Mouse (Mus musculus): Measurements from ENCODE around the gene Lhfp. TPM values are rescaled to one million over a fixed set of nuclear protein-coding genes. Genes with fewer than 3 reads are reported as not detected.
"Not testable (repeated sequence)": the region's sequence is repeated elsewhere in the genome, so short reads cannot be mapped to it uniquely, and the experiment has no call there.

Lhfp gene
- polyA plus RNA-seq, 1 experiment from 2014 or later: 0.24 TPM

GRCm38 (mm10) chr3:53247102-53247501 is 205.8 kb downstream of the Lhfp start:
- H3K36me3 ChIP-seq (ENCODE audit: inconsistent target): no peaks in the 10 kb centered on the region
- 73% methylated on average over 3 of the region's 3 CpGs for WGBS (ENCODE audit: missing documents)
- no peak overlapping the region for H3K27ac ChIP-seq

DNA sequence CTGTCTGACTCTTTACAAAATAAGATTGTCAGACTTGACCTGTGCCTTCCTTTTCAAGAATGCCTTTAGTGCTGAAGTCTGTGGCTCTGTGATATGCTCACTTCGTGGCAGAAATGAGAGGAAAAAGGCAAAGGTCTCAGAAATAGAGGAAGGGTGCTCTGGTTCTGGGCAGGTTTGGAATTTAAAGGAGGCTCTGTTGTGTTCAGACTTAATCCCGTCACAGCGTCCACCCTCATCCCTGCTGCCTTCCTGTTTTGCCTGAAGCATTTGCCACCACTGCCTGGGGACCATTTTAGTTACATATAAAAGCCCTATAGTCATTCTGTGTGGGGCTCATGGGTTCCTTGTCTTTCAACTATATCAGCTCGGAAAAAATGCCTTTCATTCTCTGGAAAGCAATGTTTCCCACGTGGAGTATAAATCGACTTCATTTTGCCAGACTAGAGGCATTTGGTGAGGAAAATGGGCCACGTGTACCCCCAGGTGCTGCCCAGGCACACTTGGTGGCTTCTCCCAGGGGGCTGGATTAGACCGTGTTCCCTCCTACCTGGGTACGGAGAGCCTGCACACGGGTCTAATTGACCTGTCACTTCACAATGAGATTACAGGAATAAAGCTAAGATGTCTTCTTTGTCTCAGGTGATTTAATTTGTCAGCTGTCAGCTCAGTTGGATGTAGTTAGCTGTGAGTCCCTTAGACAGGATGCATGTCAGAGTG is 207.0 kb downstream of the Lhfp start:
- no peak overlapping the region for H3K4me3 ChIP-seq (ENCODE audit: inconsistent target)
- WGBS (ENCODE audit: missing documents): 65% methylated on average over 10 of the region's 10 CpGs
- H3K79me2 ChIP-seq (ENCODE audit: inconsistent target): no peaks in the 10 kb centered on the region
- H3K27ac ChIP-seq: no peak overlapping the region
- no peaks in the 10 kb centered on the region for H3K36me3 ChIP-seq (ENCODE audit: inconsistent target)

More at GRCm38 (mm10) chr3:53247102-53247501, 205.8 kb downstream of the Lhfp start:
- H3K4me3 ChIP-seq (ENCODE audit: inconsistent target): no peak overlapping the region
- H3K79me2 ChIP-seq (ENCODE audit: inconsistent target): no peaks in the 10 kb centered on the region

- H3K4me3 ChIP-seq (ENCODE audit: inconsistent target): no peak overlapping the region
Observed at GRCm38 (mm10) chr3:53252556-53252955, 211.2 kb downstream of the Lhfp start.

DNA sequence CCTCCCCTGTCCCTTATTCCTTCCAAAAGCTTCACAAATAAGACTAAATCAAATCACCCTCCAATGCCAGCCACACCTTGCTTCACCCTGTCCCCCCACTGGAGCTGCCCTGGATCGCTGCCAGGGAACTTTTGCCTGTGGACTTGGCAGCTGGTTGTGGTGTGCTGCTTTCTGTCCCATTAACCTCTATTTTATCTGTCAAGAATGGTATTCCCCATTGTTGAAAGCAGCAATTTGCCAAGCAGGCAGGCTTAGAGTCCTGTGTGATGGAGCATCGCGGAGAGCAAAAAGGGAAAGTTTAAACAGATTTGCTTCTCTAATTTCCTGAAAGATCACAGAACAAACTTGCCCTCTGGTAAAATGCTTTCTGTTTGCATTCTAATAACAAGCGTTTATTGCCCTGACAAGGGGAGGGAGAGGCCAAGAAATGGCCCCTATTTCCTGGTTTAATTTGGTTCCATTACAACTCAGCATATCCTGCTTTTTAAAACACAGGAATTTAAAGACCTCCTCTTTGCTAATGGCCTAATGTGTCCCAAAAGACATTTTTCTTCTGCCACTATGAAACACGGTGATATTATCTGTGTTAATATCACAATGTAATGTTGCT is 212.0 kb downstream of the Lhfp start:
- Histone ChIP-seq H3K4me3 (ENCODE audit: inconsistent target) (no peak overlapping the region), H3K27ac (no peak overlapping the region), H3K36me3 (ENCODE audit: inconsistent target) (no peaks in the 10 kb centered on the region), H3K79me2 (ENCODE audit: inconsistent target) (no peaks in the 10 kb centered on the region)
- WGBS (ENCODE audit: missing documents): 57% methylated on average over 5 of the region's 5 CpGs

More at GRCm38 (mm10) chr3:53252556-53252955, 211.2 kb downstream of the Lhfp start:
- Histone ChIP-seq H3K36me3 (ENCODE audit: inconsistent target) (no peaks in the 10 kb centered on the region), H3K27ac (no peak overlapping the region), H3K79me2 (ENCODE audit: inconsistent target) (no peaks in the 10 kb centered on the region)
- 92% methylated on average over 5 of the region's 5 CpGs for WGBS (ENCODE audit: missing documents)

GRCm38 (mm10) chr3:53258657-53259158 is 217.4 kb downstream of the Lhfp start:
- Histone ChIP-seq H3K36me3 (ENCODE audit: inconsistent target) (no peaks in the 10 kb centered on the region), H3K27ac (no peak overlapping the region), H3K79me2 (ENCODE audit: inconsistent target) (no peaks in the 10 kb centered on the region), H3K4me3 (ENCODE audit: inconsistent target) (no peak overlapping the region)
- 23% methylated on average over 7 of the region's 7 CpGs for WGBS (ENCODE audit: missing documents)

- Histone ChIP-seq H3K36me3 (ENCODE audit: inconsistent target) (no peaks in the 10 kb centered on the region), H3K79me2 (ENCODE audit: inconsistent target) (no peaks in the 10 kb centered on the region), H3K4me3 (ENCODE audit: inconsistent target) (no peak overlapping the region), H3K27ac (no peak overlapping the region)
- 83% methylated on average over 6 of the region's 6 CpGs for WGBS (ENCODE audit: missing documents)
Observed at GRCm38 (mm10) chr3:53266116-53266515, 224.8 kb downstream of the Lhfp start.

GRCm38 (mm10) chr3:53267046-53267445 is 225.7 kb downstream of the Lhfp start:
- H3K4me3 ChIP-seq (ENCODE audit: inconsistent target): no peak overlapping the region
- 87% methylated on average over 3 of the region's 3 CpGs for WGBS (ENCODE audit: missing documents)
- no peaks in the 10 kb centered on the region for H3K79me2 ChIP-seq (ENCODE audit: inconsistent target)
- no peak overlapping the region for H3K27ac ChIP-seq
- H3K36me3 ChIP-seq (ENCODE audit: inconsistent target): no peaks in the 10 kb centered on the region

GRCm38 (mm10) chr3:53273220-53273619 is 231.9 kb downstream of the Lhfp start:
- 91% methylated on average over 3 of the region's 3 CpGs for WGBS (ENCODE audit: missing documents)

DNA sequence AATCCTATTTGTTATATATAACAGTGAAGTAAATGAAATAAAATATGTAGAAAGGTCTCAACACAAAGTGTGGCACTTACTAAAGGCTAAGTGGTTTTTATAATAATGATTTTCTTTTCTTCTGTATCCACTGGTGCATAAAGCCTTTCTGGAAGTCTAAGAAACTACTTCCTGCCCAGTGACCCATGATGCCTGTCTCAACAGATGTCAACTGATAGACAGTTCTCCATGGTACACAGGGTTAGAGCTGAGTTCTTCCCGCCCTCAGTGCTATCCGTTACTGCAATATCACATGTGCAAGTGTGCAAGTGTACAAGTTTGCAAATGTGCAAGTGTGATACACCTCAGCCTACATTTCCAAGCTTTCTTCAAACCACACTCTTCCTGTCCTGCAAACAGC is 236.7 kb downstream of the Lhfp start:
- H3K4me3 ChIP-seq (ENCODE audit: inconsistent target): no peak overlapping the region
- 76% methylated on average over 2 of the region's 2 CpGs for WGBS (ENCODE audit: missing documents)
- H3K27ac ChIP-seq: no peak overlapping the region
- H3K36me3 ChIP-seq (ENCODE audit: inconsistent target): no peaks in the 10 kb centered on the region
- no peaks in the 10 kb centered on the region for H3K79me2 ChIP-seq (ENCODE audit: inconsistent target)

More at GRCm38 (mm10) chr3:53273220-53273619, 231.9 kb downstream of the Lhfp start:
- no peak overlapping the region for H3K4me3 ChIP-seq (ENCODE audit: inconsistent target)
- H3K36me3 ChIP-seq (ENCODE audit: inconsistent target): no peaks in the 10 kb centered on the region
- H3K27ac ChIP-seq: no peak overlapping the region
- H3K79me2 ChIP-seq (ENCODE audit: inconsistent target): no peaks in the 10 kb centered on the region

- not testable (repeated sequence) for H3K4me3 ChIP-seq (ENCODE audit: inconsistent target); H3K79me2 ChIP-seq (ENCODE audit: inconsistent target); H3K36me3 ChIP-seq (ENCODE audit: inconsistent target); H3K27ac ChIP-seq
- 53% methylated on average over 1 of the region's 3 CpGs for WGBS (ENCODE audit: missing documents)
Observed at GRCm38 (mm10) chr3:53282005-53282404, 240.7 kb downstream of the Lhfp start.

DNA sequence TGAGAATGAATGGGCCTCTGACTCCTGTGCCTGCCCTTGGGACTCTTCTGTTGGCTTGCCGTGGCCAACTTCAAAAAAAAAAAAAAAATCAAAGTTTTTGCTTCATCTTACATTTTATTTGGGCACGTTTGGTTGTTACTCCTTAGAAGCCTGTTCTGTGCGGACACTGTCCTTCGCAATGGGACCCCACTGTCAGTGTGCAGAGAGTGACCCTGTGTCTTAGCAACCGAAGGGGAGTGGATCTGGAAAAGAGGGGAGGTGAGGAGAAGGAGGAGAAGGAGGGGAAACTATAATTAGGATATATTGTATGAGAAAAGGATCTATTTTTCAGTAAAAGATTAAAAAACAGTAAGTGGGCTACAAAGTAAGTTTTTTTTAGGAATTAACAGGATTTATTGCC is 242.7 kb downstream of the Lhfp start:
- Histone ChIP-seq H3K27ac (no peak overlapping the region), H3K4me3 (ENCODE audit: inconsistent target) (no peak overlapping the region), H3K79me2 (ENCODE audit: inconsistent target) (no peaks in the 10 kb centered on the region), H3K36me3 (ENCODE audit: inconsistent target) (no peaks in the 10 kb centered on the region)
- 95% methylated on average over 5 of the region's 5 CpGs for WGBS (ENCODE audit: missing documents)

DNA sequence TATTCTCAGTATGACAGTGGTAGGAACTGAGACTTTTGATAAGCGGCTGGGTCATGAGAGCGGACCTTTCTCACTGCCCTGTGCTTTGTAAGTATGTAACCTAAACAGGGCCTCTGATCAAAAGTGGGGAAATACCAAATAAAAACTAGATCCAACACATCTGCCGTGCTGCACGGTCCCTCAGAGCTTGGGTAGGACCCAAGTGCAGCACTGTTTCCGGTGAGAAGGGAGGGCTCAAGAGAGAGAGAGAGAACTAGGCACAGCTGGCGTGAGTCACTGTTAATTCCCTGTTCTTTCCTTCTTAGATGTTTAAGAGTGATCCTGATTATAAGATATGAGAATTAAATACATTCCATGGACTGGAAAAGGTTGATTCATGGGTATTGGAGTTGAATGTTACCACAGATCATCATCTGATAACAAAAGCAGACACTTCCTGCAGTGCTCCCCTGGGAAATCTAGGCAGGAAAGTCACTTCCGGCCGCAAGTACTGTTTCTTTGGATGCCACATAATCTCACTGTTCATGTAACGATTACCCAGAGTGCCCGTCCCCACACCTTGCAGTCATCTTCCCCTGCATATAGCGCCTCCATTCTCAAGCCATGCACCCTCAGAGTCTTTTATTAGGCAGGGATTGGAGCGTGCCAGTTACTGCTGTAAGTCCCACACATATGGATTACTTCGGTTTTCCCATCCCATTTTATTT is 243.3 kb downstream of the Lhfp start:
- Histone ChIP-seq H3K27ac (no peak overlapping the region), H3K4me3 (ENCODE audit: inconsistent target) (no peak overlapping the region), H3K36me3 (ENCODE audit: inconsistent target) (no peaks in the 10 kb centered on the region), H3K79me2 (ENCODE audit: inconsistent target) (no peaks in the 10 kb centered on the region)
- 33% methylated on average over 13 of the region's 13 CpGs for WGBS (ENCODE audit: missing documents)

DNA sequence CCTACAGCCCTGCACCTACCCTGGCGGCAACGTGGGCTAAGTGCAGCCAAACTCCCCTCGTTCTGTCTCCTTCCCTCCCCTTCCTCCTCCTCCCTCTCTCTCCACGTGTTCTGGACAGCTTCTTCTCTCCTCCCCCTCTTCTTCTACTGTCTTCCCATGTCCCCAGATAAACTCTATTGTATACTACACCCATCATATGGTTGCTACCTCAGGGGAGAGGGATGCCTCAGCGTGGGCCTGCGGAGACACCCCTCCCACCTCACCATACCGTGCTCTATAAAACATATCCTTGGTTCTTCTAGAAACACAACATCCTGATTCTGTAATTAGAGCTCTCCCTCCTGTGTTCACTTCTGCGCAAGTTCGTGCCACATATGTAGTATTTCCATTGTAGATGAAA is 247.3 kb downstream of the Lhfp start:
- Histone ChIP-seq H3K79me2 (ENCODE audit: inconsistent target) (no peaks in the 10 kb centered on the region), H3K4me3 (ENCODE audit: inconsistent target) (no peak overlapping the region), H3K27ac (no peak overlapping the region), H3K36me3 (ENCODE audit: inconsistent target) (no peaks in the 10 kb centered on the region)
- WGBS (ENCODE audit: missing documents): 89% methylated on average over 5 of the region's 9 CpGs

- no peaks in the 10 kb centered on the region for H3K36me3 ChIP-seq (ENCODE audit: inconsistent target)
- H3K27ac ChIP-seq: no peak overlapping the region
- H3K4me3 ChIP-seq (ENCODE audit: inconsistent target): no peak overlapping the region
- WGBS (ENCODE audit: missing documents): 91% methylated on average over 14 of the region's 14 CpGs
- no peaks in the 10 kb centered on the region for H3K79me2 ChIP-seq (ENCODE audit: inconsistent target)
Observed at GRCm38 (mm10) chr3:53289589-53290219, 248.4 kb downstream of the Lhfp start.
